Mouse (Mus musculus): ENCODE measurements around the gene Atg14. TPM values are rescaled to one million over a fixed set of nuclear protein-coding genes. Genes with fewer than 3 reads are reported as not detected.

Atg14 gene
- polyA plus RNA-seq, 1 experiment from 2014 or later = 13.4 TPM

- Histone ChIP-seq H3K27me3 (no peaks in the 10 kb centered on the region), H3K9me3 (no peaks in the 10 kb centered on the region), H3K27ac (no peak overlapping the region), H3K4me3 (no peak overlapping the region), H3K4me1 (no peaks in the 10 kb centered on the region), H3K4me2 (no peak overlapping the region), H3K9ac (no peak overlapping the region), H3K36me3 (no peaks in the 10 kb centered on the region)
- ATAC-seq (ENCODE audit: borderline replicate concordance, extremely low read depth, low FRiP score, low TSS enrichment) = no peak
- 78% methylated on average over 5 of the region's 5 CpGs for WGBS
Measured at GRCm38 (mm10) chr14:47498632-47499031, 71.8 kb downstream of the Atg14 start.

DNA sequence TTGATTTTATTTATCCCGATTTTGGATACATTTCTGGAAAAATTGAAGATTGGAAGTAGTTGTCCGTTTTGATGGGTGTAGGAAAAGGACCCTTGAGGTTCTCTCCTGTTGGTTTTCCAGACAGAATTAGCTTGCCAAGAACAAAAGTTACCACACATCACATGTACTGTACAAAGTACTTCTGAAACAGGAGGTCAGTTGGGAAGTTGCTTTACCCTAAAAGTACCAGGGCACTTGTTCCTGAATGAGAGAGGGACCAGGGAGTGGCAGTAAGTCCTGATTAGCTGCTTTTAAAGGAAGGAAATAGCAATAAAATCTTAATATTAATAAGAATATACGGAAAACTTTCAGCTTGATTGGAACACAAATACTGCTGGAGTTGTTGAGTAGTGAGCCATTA lies 73.3 kb downstream of the Atg14 start:
- H3K27ac ChIP-seq = no peak overlapping the region

DNA sequence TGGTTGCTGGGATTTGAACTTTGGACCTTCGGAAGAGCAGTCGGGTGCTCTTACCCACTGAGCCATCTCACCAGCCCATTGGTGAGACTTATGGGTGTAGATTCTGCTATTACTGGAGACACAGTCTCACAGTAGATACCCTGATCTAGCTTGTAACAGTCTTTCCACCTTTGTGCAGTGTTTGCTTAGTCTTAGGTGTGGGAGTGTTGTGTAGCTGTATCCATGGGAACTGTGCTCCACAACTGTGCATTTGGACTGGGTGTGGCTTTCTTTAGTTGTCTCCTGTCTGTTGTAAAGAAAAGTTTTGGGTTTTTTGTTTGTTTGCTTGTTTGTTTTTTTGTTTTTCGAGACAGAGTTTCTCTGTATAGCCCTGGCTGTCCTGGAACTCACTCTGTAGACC lies 74.5 kb downstream of the Atg14 start:
- no peak overlapping the region for H3K4me2 ChIP-seq
- no peaks in the 10 kb centered on the region for H3K9me3 ChIP-seq
- no peaks in the 10 kb centered on the region for H3K27me3 ChIP-seq
- no peaks in the 10 kb centered on the region for H3K4me1 ChIP-seq
- no peak overlapping the region for H3K9ac ChIP-seq
- ATAC-seq (ENCODE audit: borderline replicate concordance, extremely low read depth, low FRiP score, low TSS enrichment) = no peak
- 97% methylated on average over 3 of the region's 3 CpGs for WGBS
- H3K36me3 ChIP-seq = no peaks in the 10 kb centered on the region
- H3K27ac ChIP-seq = no peak overlapping the region
- no peak overlapping the region for H3K4me3 ChIP-seq

More for the DNA sequence above, 73.3 kb downstream of the Atg14 start:
- Histone ChIP-seq H3K27me3 (no peaks in the 10 kb centered on the region), H3K9me3 (no peaks in the 10 kb centered on the region), H3K4me3 (no peak overlapping the region), H3K4me2 (no peak overlapping the region), H3K36me3 (no peaks in the 10 kb centered on the region), H3K4me1 (no peaks in the 10 kb centered on the region), H3K9ac (no peak overlapping the region)
- WGBS = 74% methylated on average over 3 of the region's 3 CpGs
- no peak for ATAC-seq (ENCODE audit: borderline replicate concordance, extremely low read depth, low FRiP score, low TSS enrichment)

DNA sequence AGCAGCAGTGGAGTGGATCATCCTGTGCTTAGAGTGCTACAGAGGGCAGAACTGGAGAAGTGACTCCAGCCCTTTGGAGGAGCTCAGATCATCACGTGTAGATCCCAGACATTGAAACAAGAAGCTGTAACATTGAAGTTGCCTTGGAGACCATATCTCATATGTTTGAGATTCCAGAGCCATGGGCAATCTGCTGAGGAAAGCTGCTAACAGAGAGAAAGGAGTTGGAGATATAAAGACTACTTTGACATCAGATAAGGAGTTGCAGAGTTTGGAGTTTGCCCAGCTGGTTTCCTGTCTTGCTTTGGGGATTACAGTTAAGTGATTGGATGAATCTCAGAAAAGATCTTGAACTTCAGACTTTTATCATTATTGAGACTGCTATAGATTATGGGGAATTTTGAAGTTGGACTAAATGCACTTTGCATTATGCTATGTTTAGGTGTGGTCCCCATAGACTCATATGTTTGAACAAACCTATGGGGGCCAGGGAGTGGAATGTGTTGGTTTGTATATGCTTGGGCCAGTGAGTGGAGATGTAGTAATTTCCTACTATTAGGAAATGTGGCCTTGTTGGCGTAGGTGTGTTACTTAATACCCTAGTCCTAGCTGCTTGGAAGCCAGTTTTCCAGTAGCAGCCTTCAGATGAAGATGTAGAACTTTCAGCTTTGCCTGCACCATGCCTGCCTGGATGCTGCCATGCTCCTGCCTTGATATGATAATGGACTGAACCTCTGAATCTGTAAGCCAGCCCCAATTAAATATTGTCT lies 76.7 kb downstream of the Atg14 start:
- Histone ChIP-seq H3K27me3 (no peaks in the 10 kb centered on the region), H3K27ac (no peak overlapping the region), H3K9ac (no peak overlapping the region), H3K9me3 (no peaks in the 10 kb centered on the region), H3K4me1 (peaks cover 12% of the 10 kb centered on the region), H3K4me2 (no peak overlapping the region), H3K4me3 (no peak overlapping the region), H3K36me3 (no peaks in the 10 kb centered on the region)
- 81% methylated on average over 2 of the region's 2 CpGs for WGBS
- ATAC-seq (ENCODE audit: borderline replicate concordance, extremely low read depth, low FRiP score, low TSS enrichment) = no peak

Other genes starting within 250 kb of the Atg14 start
- gene Lgals3, start 202.9 kb downstream of the Atg14 start, polyA plus RNA-seq (2015; fragmentation: Nextera tagmentation; extraction: Ambion mirVana) = 26.8 and 36.0 TPM in 2 replicates
- gene Dlgap5, start 152.2 kb downstream of the Atg14 start, polyA plus RNA-seq (2015; fragmentation: Nextera tagmentation; extraction: Ambion mirVana) = 50.8 and 52.8 TPM in 2 replicates
- 20.9 and 21.8 TPM in 2 replicates for gene Fbxo34, start 120.2 kb downstream of the Atg14 start, polyA plus RNA-seq (2015; fragmentation: Nextera tagmentation; extraction: Ambion mirVana)
- gene Ktn1, start 77.8 kb upstream of the Atg14 start, polyA plus RNA-seq (2015; fragmentation: Nextera tagmentation; extraction: Ambion mirVana) = 53.1 and 54.3 TPM in 2 replicates

Measured in lung, embryonic 15.5 days (tissue).